Mouse (Mus musculus) forebrain, postnatal 0 days (tissue): Measurements from ENCODE around the gene Metrnl. TPM values are rescaled to one million over a fixed set of nuclear protein-coding genes. Genes with fewer than 3 reads are reported as not detected.

Experiments used
- ATAC-seq: fragments of 200-750 bp; cut with Nextera tagmentation; 2 replicates; pipeline ENCODE4 v1.8.0; 2017; ENCODE audit warnings: mild to moderate bottlenecking, moderate library complexity
- DNase-seq: peaks from one replicate; pipeline ENCODE4 v3.0.0-alpha.2; 2015
- H3K27ac ChIP-seq: fragments of 300-500 bp; sonication (generic); 2 replicates; pipeline ENCODE4 v1.5.1; 2014; ENCODE audit warnings: low read depth, mild to moderate bottlenecking, antibody characterized with exemption, low read length, moderate library complexity, mixed read lengths
- H3K27me3 ChIP-seq: fragments of 300-500 bp; sonication (generic); 2 replicates; pipeline ENCODE4 v1.6.1; 2014; ENCODE audit warnings: mild to moderate bottlenecking, low read length, mixed read lengths; ENCODE audit not compliant: insufficient read depth
- H3K36me3 ChIP-seq: fragments of 300-500 bp; sonication (generic); 2 replicates; pipeline ENCODE4 v1.6.1; 2014; ENCODE audit warnings: mild to moderate bottlenecking, moderate library complexity; ENCODE audit not compliant: insufficient read depth
- H3K4me1 ChIP-seq: fragments of 300-500 bp; sonication (generic); 2 replicates; pipeline ENCODE4 v1.6.1; 2014; ENCODE audit warnings: antibody characterized with exemption; ENCODE audit not compliant: insufficient read depth
- H3K4me2 ChIP-seq: fragments of 300-500 bp; sonication (generic); 2 replicates; pipeline ENCODE4 v1.6.1; 2014; ENCODE audit warnings: low read depth, mild to moderate bottlenecking, moderate library complexity
- H3K4me3 ChIP-seq: fragments of 300-500 bp; sonication (generic); 2 replicates; pipeline ENCODE4 v1.5.1; 2014; ENCODE audit warnings: low read depth, low read length, mixed read lengths
- H3K9ac ChIP-seq: fragments of 300-500 bp; sonication (generic); 2 replicates; pipeline ENCODE4 v1.6.1; 2014; ENCODE audit warnings: mild to moderate bottlenecking
- H3K9me3 ChIP-seq: fragments of 300-500 bp; sonication (generic); 2 replicates; pipeline ENCODE4 v1.6.1; 2016; ENCODE audit warnings: low read length
- CTCF ChIP-seq: sonication (generic); IDR thresholded peaks from 2 replicates; pipeline ENCODE4 v1.5.1; 2016; ENCODE audit warnings: antibody characterized with exemption, control low read depth, low read depth
- WGBS: fragments of 180-500 bp; shearing (Covaris S2); extraction: QIAGEN DNeasy Blood & Tissue Kit; methylation state at CpG from one replicate; pipeline ENCODE4 v1.1.7; 2014; 5-methylcytosine and 5-hydroxymethylcytosine counted together
- polyA plus RNA-seq: library from polyadenylated mRNA; unstranded; fragments of >200 nt; fragmentation: Nextera tagmentation; extraction: Ambion mirVana; gene quantifications from 2 replicates; pipeline ENCODE4 v1.2.1, GENCODE M21; 2015
- total RNA-seq: library from RNA; depleted of rRNA; stranded (reverse); fragments of >200 nt; gene quantifications from 2 replicates; pipeline ENCODE4 v1.2.3, GENCODE M21; 2014

Metrnl gene
- total and polyA plus RNA-seq, 2 experiments from 2014 or later, result 9.3 to 9.6 TPM

DNA sequence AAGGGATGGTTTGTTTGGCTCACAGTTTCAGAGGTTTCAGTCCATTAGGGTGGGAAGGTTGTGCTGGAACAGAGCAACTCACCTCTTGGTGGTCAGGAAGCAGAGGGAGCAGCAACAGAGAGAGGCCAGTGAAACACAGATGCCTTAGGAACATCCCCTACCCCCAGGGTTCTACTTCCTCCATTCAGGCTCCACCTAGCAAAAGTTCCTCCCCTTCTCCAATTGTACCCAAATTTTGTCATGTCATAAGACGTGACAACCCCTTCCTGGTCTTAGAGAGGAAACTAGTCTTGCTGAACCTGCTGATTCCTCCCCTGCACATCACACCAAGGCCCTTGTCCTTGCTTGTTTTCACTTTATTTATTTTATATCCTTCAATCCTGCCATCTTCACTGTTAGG lies 32.8 kb downstream of the Metrnl start:
- WGBS, result 67% methylated on average over 1 of the region's 1 CpGs
- Histone ChIP-seq H3K36me3 (no peaks in the 10 kb centered on the region), H3K9ac (no peak overlapping the region), H3K4me2 (no peak overlapping the region), H3K4me1 (no peaks in the 10 kb centered on the region), H3K27me3 (no peaks in the 10 kb centered on the region), H3K4me3 (no peak overlapping the region), H3K9me3 (no peaks in the 10 kb centered on the region), H3K27ac (no peak overlapping the region)
- DNase-seq, result no peak
- ATAC-seq, result no peak
- TF ChIP-seq CTCF, result no peak

DNA sequence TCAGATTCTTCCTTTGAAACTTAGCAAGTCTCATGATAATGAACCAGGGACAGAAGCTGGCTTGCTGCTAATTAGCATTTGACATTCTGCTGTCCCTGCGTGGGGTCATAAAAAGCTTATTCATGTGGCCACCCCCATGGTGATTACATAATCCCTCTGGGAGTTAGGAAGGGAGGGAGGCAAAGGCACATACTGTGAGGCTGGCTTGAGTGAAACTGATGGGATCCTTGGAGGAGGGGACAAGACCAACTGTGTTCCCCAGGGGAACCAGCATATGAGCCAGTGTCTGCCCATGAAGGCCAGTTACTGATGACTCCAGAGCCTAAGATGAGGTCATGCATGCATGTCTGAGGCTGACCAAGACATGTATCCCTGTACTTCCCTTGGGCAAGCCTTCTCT lies 33.5 kb downstream of the Metrnl start:
- no peaks in the 10 kb centered on the region for H3K27me3 ChIP-seq
- DNase-seq, result no peak
- no peak overlapping the region for H3K9ac ChIP-seq
- WGBS, result 11% methylated on average over 1 of the region's 1 CpGs
- no peak for TF ChIP-seq CTCF
- H3K4me2 ChIP-seq, result no peak overlapping the region
- H3K36me3 ChIP-seq, result no peaks in the 10 kb centered on the region
- no peaks in the 10 kb centered on the region for H3K9me3 ChIP-seq
- H3K4me3 ChIP-seq, result no peak overlapping the region
- no peak for ATAC-seq
- no peaks in the 10 kb centered on the region for H3K4me1 ChIP-seq
- H3K27ac ChIP-seq, result no peak overlapping the region

DNA sequence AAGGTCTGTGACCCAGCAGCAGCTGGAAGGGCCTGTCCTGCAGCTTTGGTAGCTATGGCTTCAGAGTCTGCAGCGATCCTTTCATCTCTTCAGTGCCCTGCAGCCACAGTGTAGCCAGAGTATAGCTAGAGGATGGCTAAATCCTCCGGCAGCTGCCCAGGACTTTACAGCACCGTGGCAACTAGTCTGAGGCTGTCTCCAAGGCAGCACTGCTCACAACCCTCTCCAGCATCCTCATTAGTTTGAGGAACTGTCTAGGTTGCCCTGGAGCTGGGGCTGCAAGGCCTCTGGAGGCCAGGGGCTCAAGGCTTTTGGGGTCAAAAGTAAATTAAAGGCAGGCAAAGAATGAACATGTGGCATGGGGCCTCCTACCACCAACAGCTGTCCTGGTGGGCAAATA lies 37.3 kb downstream of the Metrnl start:
- Histone ChIP-seq H3K4me2 (no peak overlapping the region), H3K36me3 (no peaks in the 10 kb centered on the region), H3K4me3 (no peak overlapping the region), H3K9me3 (no peaks in the 10 kb centered on the region), H3K27ac (no peak overlapping the region), H3K9ac (no peak overlapping the region), H3K4me1 (no peaks in the 10 kb centered on the region), H3K27me3 (no peaks in the 10 kb centered on the region)
- no peak for TF ChIP-seq CTCF
- no peak for DNase-seq
- no peak for ATAC-seq
- WGBS, result 61% methylated on average over 3 of the region's 3 CpGs

DNA sequence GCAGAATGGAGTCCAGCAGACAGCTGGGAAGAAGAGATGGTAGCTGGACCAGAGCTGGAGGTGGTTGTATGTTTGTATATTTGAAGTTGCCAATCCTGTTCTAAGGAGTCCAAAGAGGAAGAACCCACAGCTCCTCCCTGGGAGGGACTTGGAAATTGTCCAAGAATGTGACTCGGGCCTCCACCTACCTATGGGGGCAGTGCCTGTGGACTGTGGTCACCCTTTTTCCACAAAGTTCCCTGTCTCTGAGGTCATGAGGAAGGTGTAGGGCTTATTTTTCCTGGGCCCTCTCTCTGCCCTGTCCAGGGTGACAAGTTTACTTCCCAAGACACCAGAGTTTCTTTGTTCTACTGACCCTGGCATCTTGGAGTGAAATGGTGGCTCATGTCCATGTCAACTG lies 39.6 kb downstream of the Metrnl start:
- WGBS, result 63% methylated on average over 1 of the region's 1 CpGs
- Histone ChIP-seq H3K9me3 (no peaks in the 10 kb centered on the region), H3K27ac (no peak overlapping the region), H3K36me3 (no peaks in the 10 kb centered on the region), H3K9ac (no peak overlapping the region), H3K4me2 (no peak overlapping the region), H3K4me1 (no peaks in the 10 kb centered on the region), H3K4me3 (no peak overlapping the region), H3K27me3 (no peaks in the 10 kb centered on the region)
- no peak for TF ChIP-seq CTCF
- no peak for DNase-seq
- ATAC-seq, result no peak

DNA sequence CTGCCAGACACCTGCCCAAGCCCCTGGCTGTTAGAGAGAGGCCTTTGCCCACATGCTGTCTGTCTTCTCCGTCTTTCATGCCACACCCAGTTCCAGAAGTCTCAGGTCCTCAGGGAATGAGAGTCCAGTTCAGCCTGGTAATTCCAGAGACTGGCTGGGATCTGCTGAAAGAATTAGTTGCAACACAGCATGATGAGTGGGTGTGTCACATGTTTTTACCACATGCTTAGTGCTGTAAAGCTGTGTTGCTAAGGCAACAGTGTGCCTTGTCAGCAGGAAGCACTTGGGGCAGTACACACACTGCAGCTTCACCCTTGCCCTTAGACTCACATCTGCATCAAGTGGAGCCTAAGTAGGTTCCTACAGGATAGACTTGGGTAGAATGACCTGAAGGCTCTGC lies 40.1 kb downstream of the Metrnl start:
- Histone ChIP-seq H3K4me3 (no peak overlapping the region), H3K9me3 (no peaks in the 10 kb centered on the region), H3K4me2 (no peak overlapping the region), H3K27me3 (no peaks in the 10 kb centered on the region), H3K4me1 (no peaks in the 10 kb centered on the region), H3K27ac (no peak overlapping the region), H3K36me3 (no peaks in the 10 kb centered on the region), H3K9ac (no peak overlapping the region)
- 57% methylated on average over 1 of the region's 1 CpGs for WGBS
- DNase-seq (peak; percentile 3), ATAC-seq (no peak)
- TF ChIP-seq CTCF, result no peak

DNA sequence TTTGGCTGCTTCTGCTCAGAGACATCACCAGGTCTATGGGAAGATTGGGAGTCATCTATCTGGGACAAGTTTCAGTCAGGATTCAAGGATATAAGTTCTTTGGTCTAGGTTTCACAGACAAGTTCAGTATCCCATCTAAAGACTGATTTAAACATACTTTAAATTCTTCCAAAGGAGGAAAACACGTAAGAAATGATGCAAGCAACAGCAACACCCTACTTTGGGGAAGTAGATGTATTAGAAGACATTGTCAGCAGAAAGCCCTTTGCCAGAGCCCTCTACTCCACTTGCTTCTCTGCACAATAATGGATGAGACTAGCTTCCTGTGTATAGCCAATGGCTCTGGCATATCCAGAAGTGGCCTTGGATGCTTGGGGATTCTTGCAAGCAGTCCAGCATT lies 41.8 kb downstream of the Metrnl start:
- WGBS, result 75% methylated on average over 1 of the region's 1 CpGs
- H3K36me3 ChIP-seq, result no peaks in the 10 kb centered on the region
- no peaks in the 10 kb centered on the region for H3K4me1 ChIP-seq
- ATAC-seq, result no peak
- no peak for TF ChIP-seq CTCF
- H3K4me3 ChIP-seq, result no peak overlapping the region
- DNase-seq, result no peak
- no peak overlapping the region for H3K4me2 ChIP-seq
- H3K27ac ChIP-seq, result no peak overlapping the region
- H3K9ac ChIP-seq, result no peak overlapping the region
- H3K9me3 ChIP-seq, result no peaks in the 10 kb centered on the region
- H3K27me3 ChIP-seq, result no peaks in the 10 kb centered on the region

DNA sequence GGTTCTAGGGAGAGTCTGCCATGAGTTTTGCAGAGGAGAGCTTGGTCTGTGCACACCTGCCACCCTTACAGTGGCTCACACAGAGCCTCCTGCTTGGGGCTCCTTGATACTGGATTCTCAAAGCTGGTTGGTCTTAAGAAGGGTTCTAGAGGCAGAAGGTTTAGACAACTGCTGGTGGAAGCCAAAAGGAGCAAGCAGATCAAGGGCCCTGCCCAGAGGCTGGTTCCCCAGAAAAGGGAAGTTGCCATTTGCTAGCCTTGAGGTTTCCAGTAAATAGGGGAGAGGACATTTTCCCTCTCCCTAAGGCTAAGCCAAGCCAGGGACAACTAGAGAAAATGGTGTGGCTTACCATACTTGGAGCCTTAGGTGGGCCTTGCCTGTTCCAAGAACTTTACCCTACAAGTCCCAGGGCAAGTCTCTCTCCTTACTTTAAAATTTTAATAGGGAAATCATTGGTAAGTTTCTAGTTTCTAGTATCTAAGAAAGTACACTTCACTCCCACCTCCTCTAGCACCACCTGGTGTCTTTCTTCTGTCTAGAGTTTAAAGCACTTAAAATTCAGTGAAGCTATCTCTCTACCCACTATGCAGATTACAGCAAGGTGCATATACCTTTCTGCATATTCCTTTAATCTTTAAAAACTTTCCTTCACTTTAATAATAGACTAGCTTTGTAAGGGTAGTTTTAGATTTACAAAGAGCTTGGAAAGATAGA lies 42.7 kb downstream of the Metrnl start:
- no peaks in the 10 kb centered on the region for H3K27me3 ChIP-seq
- TF ChIP-seq CTCF, result no peak
- no peak overlapping the region for H3K9ac ChIP-seq
- H3K4me1 ChIP-seq, result no peaks in the 10 kb centered on the region
- no peak overlapping the region for H3K27ac ChIP-seq
- H3K4me2 ChIP-seq, result no peak overlapping the region
- DNase-seq, result no peak
- H3K9me3 ChIP-seq, result no peaks in the 10 kb centered on the region
- ATAC-seq, result no peak
- no peak overlapping the region for H3K4me3 ChIP-seq
- H3K36me3 ChIP-seq, result no peaks in the 10 kb centered on the region
